Mouse (Mus musculus): ENCODE results near the gene Mecom. TPM values are rescaled to one million over a fixed set of nuclear protein-coding genes. Genes with fewer than 3 reads are reported as not detected.

The Mecom gene
- polyA plus RNA-seq, 1 experiment, result 1.8 TPM

DNA sequence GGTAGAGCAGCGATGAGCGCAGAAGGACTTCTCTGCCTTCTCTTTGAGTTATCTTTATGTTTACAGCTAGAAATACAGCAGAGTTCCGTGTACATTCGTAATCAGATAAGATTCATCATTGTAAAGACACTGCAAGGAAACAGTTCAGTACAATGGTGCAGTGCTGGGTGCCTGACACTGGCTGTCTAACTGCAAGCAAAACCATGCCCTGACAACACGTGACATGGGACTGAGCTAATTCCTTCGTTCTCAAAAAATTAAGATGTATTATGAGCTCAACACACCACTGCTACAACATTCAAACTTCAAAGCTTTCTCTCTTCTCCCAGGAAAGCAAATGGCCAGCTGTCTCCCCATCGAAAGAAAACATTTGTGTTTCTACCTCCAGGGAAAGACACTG is 176.3 kb downstream of the Mecom start:
- peak overlapping the region; percentile 56 for H3K4me2 ChIP-seq (ENCODE audit: low read depth)

DNA sequence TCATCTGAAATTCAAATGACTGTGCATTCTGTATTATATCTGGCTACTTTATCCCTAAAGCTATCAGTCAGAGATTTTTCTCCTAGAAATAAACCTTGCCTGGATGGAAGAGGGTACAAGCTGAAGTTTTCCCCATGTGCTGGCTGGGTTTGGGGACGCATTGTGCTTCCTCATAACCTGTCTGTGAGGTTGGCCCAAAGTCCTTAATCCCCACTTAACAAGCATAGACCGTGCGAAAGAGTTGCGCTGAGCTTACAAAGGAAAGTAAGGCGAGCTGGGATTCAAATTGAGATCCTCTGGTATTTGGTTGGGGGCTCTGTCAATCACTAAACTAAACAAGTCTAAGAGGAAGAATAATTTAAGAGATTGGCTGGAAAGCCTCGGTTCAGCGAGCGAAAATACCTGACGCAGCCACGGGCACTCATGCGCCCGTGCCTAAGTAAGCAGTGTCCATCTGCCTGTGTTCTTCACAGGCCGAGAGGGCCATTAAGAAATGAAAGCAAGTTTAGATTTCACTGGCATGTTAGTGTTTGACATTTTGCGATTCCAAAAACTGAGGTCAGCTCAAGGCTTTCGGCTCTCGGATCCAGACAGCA is 176.8 kb downstream of the Mecom start:
- H3ac ChIP-seq (ENCODE audit: control insufficient read depth, insufficient read length), result no peak overlapping the region
- H3K79me2 ChIP-seq (ENCODE audit: control insufficient read depth, insufficient read depth), result no peaks in the 10 kb centered on the region
- peak overlapping the region; percentile 56 for H3K4me2 ChIP-seq (ENCODE audit: low read depth)
- H3K27me3 ChIP-seq (ENCODE audit: control insufficient read depth, insufficient read depth, insufficient read length), result no peaks in the 10 kb centered on the region
- no peaks in the 10 kb centered on the region for H3K36me3 ChIP-seq (ENCODE audit: control insufficient read depth, insufficient read depth)
- H3K4me3 ChIP-seq, result no peak overlapping the region
- TF ChIP-seq TCF12 (IDR thresholded peaks at IDR 0.05; ENCODE audit: insufficient read depth, poor library complexity, severe bottlenecking) (no peak), MYOG (IDR thresholded peaks at IDR 0.05; ENCODE audit: control insufficient read depth in 1 of 3, insufficient read depth in 1 of 3, insufficient read length in 2 of 3, low read depth in 2 of 3) (no peak), MAX (IDR thresholded peaks at IDR 0.05; ENCODE audit: low read depth) (no peak), MYOD1 (IDR thresholded peaks at IDR 0.05; ENCODE audit: control insufficient read depth in 1 of 3, insufficient read length in 2 of 3, low read depth in 2 of 3) (no peak), USF1 (IDR thresholded peaks at IDR 0.05; ENCODE audit: low read depth) (no peak), REST (IDR thresholded peaks at IDR 0.05; ENCODE audit: insufficient read depth, insufficient read length) (no peak), SRF (IDR thresholded peaks at IDR 0.05; ENCODE audit: control insufficient read depth, insufficient read length, low read depth) (no peak), CEBPB (IDR thresholded peaks at IDR 0.05; ENCODE audit: insufficient read depth, poor library complexity, severe bottlenecking) (no peak), POLR2A (IDR thresholded peaks at IDR 0.05; ENCODE audit: insufficient read length, low read depth) (no peak), POLR2AphosphoS2 (IDR thresholded peaks at IDR 0.05; ENCODE audit: insufficient read length, low read depth) (no peak), TCF3 (IDR thresholded peaks at IDR 0.05; ENCODE audit: insufficient read length, low read depth) (no peak)

More for the DNA sequence above, 176.3 kb downstream of the Mecom start:
- TF ChIP-seq TCF3 (IDR thresholded peaks at IDR 0.05; ENCODE audit: insufficient read length, low read depth), result no peak
- TF ChIP-seq MYOD1 (IDR thresholded peaks at IDR 0.05; ENCODE audit: control insufficient read depth in 1 of 3, insufficient read length in 2 of 3, low read depth in 2 of 3), result no peak
- TF ChIP-seq POLR2AphosphoS2 (IDR thresholded peaks at IDR 0.05; ENCODE audit: insufficient read length, low read depth), result no peak
- TF ChIP-seq MAX (IDR thresholded peaks at IDR 0.05; ENCODE audit: low read depth), result no peak
- peak; percentile 12 for TF ChIP-seq USF1 (IDR thresholded peaks at IDR 0.05; ENCODE audit: low read depth)
- Histone ChIP-seq H3K27me3 (ENCODE audit: control insufficient read depth, insufficient read depth, insufficient read length) (no peaks in the 10 kb centered on the region), H3K36me3 (ENCODE audit: control insufficient read depth, insufficient read depth) (no peaks in the 10 kb centered on the region), H3ac (ENCODE audit: control insufficient read depth, insufficient read length) (no peak overlapping the region), H3K79me2 (ENCODE audit: control insufficient read depth, insufficient read depth) (no peaks in the 10 kb centered on the region), H3K4me3 (no peak overlapping the region)

DNA sequence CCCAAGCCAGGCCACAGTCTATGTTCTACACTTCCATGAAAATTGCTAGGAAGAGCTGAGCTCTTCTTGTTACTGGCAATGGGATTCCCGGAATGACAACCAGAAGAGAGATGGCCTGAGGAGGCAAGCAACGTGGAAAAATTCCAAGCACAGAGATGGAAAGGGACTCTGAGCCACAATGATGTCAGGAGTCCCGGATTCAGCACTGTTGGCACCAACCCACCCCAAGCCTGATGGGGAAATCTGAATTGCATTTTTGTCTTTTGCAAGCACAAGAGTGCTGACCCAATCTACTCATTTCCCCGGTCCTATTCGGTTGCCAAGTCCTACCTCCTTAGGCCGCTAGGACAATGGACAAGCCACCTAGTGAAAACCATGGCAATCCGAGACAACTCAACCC is 181.2 kb downstream of the Mecom start:
- no peak overlapping the region for H3K4me2 ChIP-seq (ENCODE audit: low read depth)
- no peak overlapping the region for H3K4me3 ChIP-seq
- H3K79me2 ChIP-seq (ENCODE audit: control insufficient read depth, insufficient read depth), result no peaks in the 10 kb centered on the region
- TF ChIP-seq POLR2A (IDR thresholded peaks at IDR 0.05; ENCODE audit: insufficient read length, low read depth) (no peak), CEBPB (IDR thresholded peaks at IDR 0.05; ENCODE audit: insufficient read depth, poor library complexity, severe bottlenecking) (no peak), POLR2AphosphoS2 (IDR thresholded peaks at IDR 0.05; ENCODE audit: insufficient read length, low read depth) (no peak), MAX (IDR thresholded peaks at IDR 0.05; ENCODE audit: low read depth) (no peak), SRF (IDR thresholded peaks at IDR 0.05; ENCODE audit: control insufficient read depth, insufficient read length, low read depth) (no peak), REST (IDR thresholded peaks at IDR 0.05; ENCODE audit: insufficient read depth, insufficient read length) (no peak), MYOG (IDR thresholded peaks at IDR 0.05; ENCODE audit: control insufficient read depth in 1 of 3, insufficient read depth in 1 of 3, insufficient read length in 2 of 3, low read depth in 2 of 3) (no peak), USF1 (IDR thresholded peaks at IDR 0.05; ENCODE audit: low read depth) (no peak), TCF12 (IDR thresholded peaks at IDR 0.05; ENCODE audit: insufficient read depth, poor library complexity, severe bottlenecking) (no peak), TCF3 (IDR thresholded peaks at IDR 0.05; ENCODE audit: insufficient read length, low read depth) (no peak), MYOD1 (IDR thresholded peaks at IDR 0.05; ENCODE audit: control insufficient read depth in 1 of 3, insufficient read length in 2 of 3, low read depth in 2 of 3) (no peak), E2F4 (IDR thresholded peaks at IDR 0.05; ENCODE audit: insufficient read depth) (no peak)
- no peaks in the 10 kb centered on the region for H3K36me3 ChIP-seq (ENCODE audit: control insufficient read depth, insufficient read depth)
- no peak overlapping the region for H3ac ChIP-seq (ENCODE audit: control insufficient read depth, insufficient read length)
- H3K27me3 ChIP-seq (ENCODE audit: control insufficient read depth, insufficient read depth, insufficient read length), result no peaks in the 10 kb centered on the region

- Histone ChIP-seq H3K36me3 (ENCODE audit: control insufficient read depth, insufficient read depth) (no peaks in the 10 kb centered on the region), H3K79me2 (ENCODE audit: control insufficient read depth, insufficient read depth) (no peaks in the 10 kb centered on the region), H3K27me3 (ENCODE audit: control insufficient read depth, insufficient read depth, insufficient read length) (no peaks in the 10 kb centered on the region), H3K4me3 (no peak overlapping the region), H3ac (ENCODE audit: control insufficient read depth, insufficient read length) (no peak overlapping the region), H3K4me2 (ENCODE audit: low read depth) (no peak overlapping the region)
- no peak for TF ChIP-seq MAX (IDR thresholded peaks at IDR 0.05; ENCODE audit: low read depth)
- TF ChIP-seq REST (IDR thresholded peaks at IDR 0.05; ENCODE audit: insufficient read depth, insufficient read length), result no peak
- TF ChIP-seq POLR2AphosphoS2 (IDR thresholded peaks at IDR 0.05; ENCODE audit: insufficient read length, low read depth), result no peak
- TF ChIP-seq POLR2A (IDR thresholded peaks at IDR 0.05; ENCODE audit: insufficient read length, low read depth), result no peak
- no peak for TF ChIP-seq TCF12 (IDR thresholded peaks at IDR 0.05; ENCODE audit: insufficient read depth, poor library complexity, severe bottlenecking)
- no peak for TF ChIP-seq E2F4 (IDR thresholded peaks at IDR 0.05; ENCODE audit: insufficient read depth)
- TF ChIP-seq MYOD1 (IDR thresholded peaks at IDR 0.05; ENCODE audit: control insufficient read depth in 1 of 3, insufficient read length in 2 of 3, low read depth in 2 of 3), result no peak
- TF ChIP-seq TCF3 (IDR thresholded peaks at IDR 0.05; ENCODE audit: insufficient read length, low read depth), result no peak
- no peak for TF ChIP-seq CEBPB (IDR thresholded peaks at IDR 0.05; ENCODE audit: insufficient read depth, poor library complexity, severe bottlenecking)
- no peak for TF ChIP-seq USF1 (IDR thresholded peaks at IDR 0.05; ENCODE audit: low read depth)
- no peak for TF ChIP-seq MYOG (IDR thresholded peaks at IDR 0.05; ENCODE audit: control insufficient read depth in 1 of 3, insufficient read depth in 1 of 3, insufficient read length in 2 of 3, low read depth in 2 of 3)
- no peak for TF ChIP-seq SRF (IDR thresholded peaks at IDR 0.05; ENCODE audit: control insufficient read depth, insufficient read length, low read depth)
Measured at GRCm38 (mm10) chr3:30361190-30361589, 186.6 kb downstream of the Mecom start.
